29 mouse cellular contexts compared by ENCODE assay signal in the genomic region with DNA sequence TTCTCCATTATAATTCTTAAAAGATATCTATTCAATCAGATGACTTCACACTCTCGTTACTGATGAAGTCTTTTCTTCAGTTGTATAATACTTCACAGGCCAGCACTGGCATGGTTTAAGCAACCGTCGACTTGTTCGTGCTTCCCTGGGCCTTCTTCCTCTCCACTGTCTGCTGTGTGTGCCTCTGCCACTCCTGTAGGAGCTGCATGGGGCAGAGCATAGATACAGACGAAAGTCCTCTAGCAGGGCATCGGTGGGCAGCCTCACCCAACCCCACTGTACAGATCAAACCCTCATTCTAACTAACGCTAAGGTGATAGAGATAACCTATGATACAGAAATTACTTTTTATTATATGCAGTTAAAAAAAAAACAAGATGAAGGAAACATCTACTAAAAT.
"Had no signal": no experiment of that assay in that cellular context is flagged by ENCODE, and none has a peak within 500 bp of the region (broad histone marks: within the 10 kb centered on the region; RNA-seq: fewer than 3 reads in every experiment).

No protein-coding gene starts in this region.

- H3K4me3 ChIP-seq: heart, embryonic 12.5 days; heart, embryonic 13.5 days; heart, embryonic 15.5 days; hindbrain, embryonic 10.5 days; hindbrain, embryonic 12.5 days; hindbrain, embryonic 13.5 days; hindbrain, embryonic 15.5 days; intestine, embryonic 15.5 days; kidney, embryonic 15.5 days; layer of hippocampus, adult 2 months; left cerebral cortex, adult 2 months had no signal

- H3K4me1 ChIP-seq: hindbrain, embryonic 12.5 days; hindbrain, embryonic 13.5 days; hindbrain, embryonic 15.5 days; intestine, embryonic 15.5 days had no signal

- H3K27me3 ChIP-seq: heart, embryonic 12.5 days; heart, embryonic 13.5 days; heart, embryonic 15.5 days; hindbrain, embryonic 12.5 days; hindbrain, embryonic 13.5 days; hindbrain, embryonic 15.5 days; intestine, embryonic 15.5 days; kidney, embryonic 15.5 days had no signal

- H3K27ac ChIP-seq: heart, embryonic 13.5 days; heart, embryonic 15.5 days; hindbrain, embryonic 10.5 days; hindbrain, embryonic 12.5 days; hindbrain, embryonic 13.5 days; hindbrain, embryonic 14.5 days; hindbrain, embryonic 15.5 days; hindbrain, postnatal 0 days; intestine, embryonic 15.5 days; kidney, embryonic 15.5 days; kidney, postnatal 0 days; layer of hippocampus, adult 2 months; left cerebral cortex, adult 2 months had no signal

- H3K9ac ChIP-seq: heart, embryonic 12.5 days; heart, embryonic 13.5 days; heart, embryonic 15.5 days; hindbrain, embryonic 12.5 days; hindbrain, embryonic 13.5 days; hindbrain, embryonic 14.5 days; hindbrain, embryonic 15.5 days; intestine, embryonic 15.5 days; kidney, embryonic 15.5 days had no signal

- H3K9me3 ChIP-seq: heart, embryonic 12.5 days; heart, embryonic 13.5 days; heart, embryonic 15.5 days; hindbrain, embryonic 10.5 days; hindbrain, embryonic 12.5 days; hindbrain, embryonic 13.5 days; hindbrain, embryonic 15.5 days; intestine, embryonic 15.5 days; kidney, embryonic 15.5 days had no signal

- DNase-seq: heart, postnatal 10 days; heart, postnatal 14 days; heart, postnatal 36 days; kidney, adult 11 months; kidney, adult 18-20 months; kidney, adult 2 months; kidney, adult 8-10 months; kidney, adult 9 months; kidney, postnatal 10 days; kidney, postnatal 14 days; kidney, postnatal 25 days; kidney, postnatal 36 days; kidney, postnatal 4 days; layer of hippocampus, adult 9-11 months; layer of hippocampus, postnatal 36 days had no signal
